Mouse (Mus musculus) thymus, adult 2 months (tissue): ENCODE data around the gene Taf13.

Source experiments
- CTCF ChIP-seq: fragments of 200-500 bp; IDR thresholded peaks from 2 replicates; pipeline ENCODE4 v1.5.1; 2012; ENCODE audit warnings: mild to moderate bottlenecking, control low read depth, low read length, moderate library complexity, borderline replicate concordance; ENCODE audit not compliant: control insufficient read depth, poor library complexity, insufficient read depth; ENCODE audit errors: extremely low read depth
- POLR2A ChIP-seq: fragments of 200-500 bp; IDR thresholded peaks from 2 replicates; pipeline ENCODE4 v1.6.1; 2012; ENCODE audit warnings: mild to moderate bottlenecking, low read length, control low read depth, moderate library complexity; ENCODE audit not compliant: control insufficient read depth, poor library complexity, insufficient read depth; ENCODE audit errors: extremely low read depth

GRCm38 (mm10) chr3:108608906-108609305 is 37.4 kb downstream of the Taf13 start:
- no peak for TF ChIP-seq CTCF
- TF ChIP-seq POLR2A = no peak
